Comparison of ENCODE assay signal across 11 mouse cellular contexts in the genomic region with DNA sequence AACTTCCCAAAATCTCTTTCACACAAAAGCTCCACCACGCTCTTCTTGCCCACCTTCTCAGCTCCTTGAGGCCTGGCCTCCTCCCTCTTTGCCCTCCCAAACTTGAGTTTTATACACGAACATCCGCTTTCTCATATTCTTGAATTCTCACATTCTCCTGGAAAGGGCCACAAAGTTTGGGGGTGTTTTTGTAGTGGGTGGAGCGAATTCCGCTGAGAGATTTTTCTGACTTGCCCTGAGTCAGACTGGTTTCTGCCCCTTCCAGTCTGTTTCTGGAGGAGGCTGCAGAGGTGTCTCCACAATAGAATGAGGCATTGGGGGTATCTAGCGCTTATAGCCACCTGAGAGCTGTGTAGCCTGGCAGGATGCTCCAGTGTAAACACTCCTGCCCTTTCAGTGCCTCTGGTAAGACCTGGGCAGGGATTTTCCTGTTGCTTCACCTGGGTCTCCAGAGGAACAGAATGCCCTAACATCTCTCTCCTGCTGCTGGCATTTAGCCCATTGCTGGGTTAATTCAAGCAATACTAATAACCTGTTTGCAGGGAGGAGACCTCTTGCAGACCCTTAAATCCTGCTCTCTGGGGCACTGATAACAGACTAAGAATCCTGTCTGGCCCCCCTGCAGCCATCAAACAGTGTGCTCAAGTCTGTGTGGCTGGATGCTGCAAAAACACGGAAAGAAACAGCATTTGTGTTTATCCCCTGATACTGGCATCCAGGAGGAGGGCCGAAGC. TPM values are rescaled to one million over a fixed set of nuclear protein-coding genes. Genes with fewer than 3 reads are reported as not detected.
DNase-seq lines count a peak whose midpoint lies in the region; ATAC-seq and TF ChIP-seq lines count a peak whose summit lies in the region.
"Had no signal": no experiment of that assay in that cellular context is flagged by ENCODE, and none has a peak within 500 bp of the region (broad histone marks: within the 10 kb centered on the region; RNA-seq: fewer than 3 reads in every experiment).

No protein-coding gene starts in this region.

- no peak overlapping the region for H3K9ac ChIP-seq in heart, embryonic 11.5 days (ENCODE audit: low read depth, low read length)
- H3K9ac ChIP-seq in forebrain, embryonic 12.5 days = peak overlapping the region; percentile 49
- H3K9ac ChIP-seq in limb, embryonic 14.5 days (ENCODE audit: low read depth, low read length, severe bottlenecking) = 0 out of 2 replicates have a peak overlapping the region, but pooled peaks have one; percentile 35
- H3K9ac ChIP-seq: liver, embryonic 15.5 days had no signal

- 57% methylated on average over 8 of the region's 8 CpGs for WGBS in heart, embryonic 11.5 days (ENCODE audit: insufficient replicate concordance)
- 36% methylated on average over 8 of the region's 8 CpGs for WGBS in forebrain, embryonic 12.5 days
- WGBS in limb, embryonic 14.5 days = 70% methylated on average over 8 of the region's 8 CpGs

- no peaks in the 10 kb centered on the region for H3K36me3 ChIP-seq in heart, embryonic 11.5 days (ENCODE audit: control insufficient read depth, insufficient read depth, low read length)
- no peaks in the 10 kb centered on the region for H3K36me3 ChIP-seq in E14TG2a.4 (ENCODE audit: insufficient read depth, low read length)
- no peaks in the 10 kb centered on the region for H3K36me3 ChIP-seq in forebrain, embryonic 12.5 days (replicated peaks)
- H3K36me3 ChIP-seq in limb, embryonic 14.5 days (ENCODE audit: control insufficient read depth, insufficient read depth, low read length) = no peaks in the 10 kb centered on the region
- H3K36me3 ChIP-seq: liver, embryonic 15.5 days had no signal

- no peak for TF ChIP-seq CTCF in E14TG2a.4 (conservative IDR thresholded peaks at IDR 0.05; ENCODE audit: low read length)

- H3K4me2 ChIP-seq in heart, embryonic 11.5 days = peak overlapping the region; percentile 62
- peak overlapping the region; percentile 50 for H3K4me2 ChIP-seq in forebrain, embryonic 12.5 days
- peak overlapping the region; percentile 35; the same call in 1 of the 2 replicates for H3K4me2 ChIP-seq in limb, embryonic 14.5 days (replicated peaks; ENCODE audit: low read depth, low read length, severe bottlenecking)
- H3K4me2 ChIP-seq: liver, embryonic 15.5 days had no signal

- H3K27ac ChIP-seq in heart, embryonic 11.5 days (ENCODE audit: low read depth, low read length) = no peak overlapping the region
- peak overlapping the region; percentile 97 for H3K27ac ChIP-seq in forebrain, embryonic 12.5 days
- H3K27ac ChIP-seq in limb, embryonic 14.5 days (replicated peaks; ENCODE audit: low read depth, low read length) = no peak overlapping the region
- H3K27ac ChIP-seq: liver, embryonic 15.5 days had no signal

- H3K9me3 ChIP-seq in heart, embryonic 11.5 days (replicated peaks; ENCODE audit: control insufficient read depth, low read length) = no peaks in the 10 kb centered on the region
- H3K9me3 ChIP-seq in E14TG2a.4 (ENCODE audit: low read length) = no peaks in the 10 kb centered on the region
- no peaks in the 10 kb centered on the region for H3K9me3 ChIP-seq in forebrain, embryonic 12.5 days
- no peaks in the 10 kb centered on the region for H3K9me3 ChIP-seq in limb, embryonic 14.5 days (ENCODE audit: control insufficient read depth, low read length)
- H3K9me3 ChIP-seq: liver, embryonic 15.5 days had no signal

- intact Hi-C loops in heart, postnatal 36 days (cut with DNase I) = no loop called here

- no peak for DNase-seq in heart, postnatal 36 days
- DNase-seq in limb, embryonic 14.5 days (ENCODE audit: low spot score) = no peak
- DNase-seq in retina, postnatal 1 day = no peak
- no peak for DNase-seq in cerebellum, adult 18-20 months
- DNase-seq in natural killer cell, adult 2 months (ENCODE audit: low spot score in 2 of 2) = no peak
- DNase-seq: B cell, adult 2 months; kidney, postnatal 36 days had no signal

- peaks cover 11% of the 10 kb centered on the region for H3K4me1 ChIP-seq in heart, embryonic 11.5 days (ENCODE audit: control insufficient read depth, insufficient read depth, low read length)
- H3K4me1 ChIP-seq in E14TG2a.4 (replicated peaks; ENCODE audit: low read depth, low read length) = peaks cover 83% of the 10 kb centered on the region
- H3K4me1 ChIP-seq in forebrain, embryonic 12.5 days = peaks cover 97% of the 10 kb centered on the region
- H3K4me1 ChIP-seq in limb, embryonic 14.5 days (ENCODE audit: control insufficient read depth, insufficient read depth, low read length) = peaks cover 29% of the 10 kb centered on the region
- H3K4me1 ChIP-seq: liver, embryonic 15.5 days had no signal

- peak overlapping the region; percentile 30; the same call in 1 of the 2 replicates for H3K4me3 ChIP-seq in heart, embryonic 11.5 days (ENCODE audit: low read depth, low read length)
- H3K4me3 ChIP-seq in E14TG2a.4 (replicated peaks; ENCODE audit: low read length) = peak overlapping the region; percentile 79
- peak overlapping the region; percentile 11 for H3K4me3 ChIP-seq in forebrain, embryonic 12.5 days (replicated peaks)
- H3K4me3 ChIP-seq in limb, embryonic 14.5 days (replicated peaks; ENCODE audit: low read length) = no peak overlapping the region
- H3K4me3 ChIP-seq: liver, embryonic 15.5 days had no signal

- TF ChIP-seq POLR2A in limb, embryonic 14.5 days (IDR thresholded peaks at IDR 0.05; ENCODE audit: borderline replicate concordance, extremely low read depth, insufficient read depth, insufficient read length) = no peak

- peaks cover 19% of the 10 kb centered on the region for H3K27me3 ChIP-seq in heart, embryonic 11.5 days (ENCODE audit: control insufficient read depth, insufficient read depth, low read length)
- peaks cover 7% of the 10 kb centered on the region for H3K27me3 ChIP-seq in E14TG2a.4 (ENCODE audit: insufficient read depth, low read length)
- no peaks in the 10 kb centered on the region for H3K27me3 ChIP-seq in forebrain, embryonic 12.5 days
- no peaks in the 10 kb centered on the region for H3K27me3 ChIP-seq in limb, embryonic 14.5 days (ENCODE audit: control insufficient read depth, insufficient read depth, low read length)

- no peak for ATAC-seq in heart, embryonic 11.5 days (replicated peaks; ENCODE audit: insufficient number of reproducible peaks, low FRiP score, low TSS enrichment)
- peak; percentile 1; the same call in 1 of the 2 replicates for ATAC-seq in forebrain, embryonic 12.5 days (ENCODE audit: low FRiP score)
- ATAC-seq in limb, embryonic 14.5 days (ENCODE audit: low FRiP score, low read depth) = no peak

RNA-seq across cellular contexts. Expression of gene Sema5b, which starts 46.3 kb away (rescaled TPM):
- polyA plus RNA-seq in heart, embryonic 11.5 days (2014; fragmentation: Nextera tagmentation; extraction: Ambion mirVana) = 2.6 and 2.9 TPM in 2 replicates
- total RNA-seq in heart, postnatal 36 days (2021) = 1 to 10 TPM in 1 of 2 experiments, under 1 TPM in 1; 0.83 to 1.7 TPM
- polyA plus RNA-seq in forebrain, embryonic 12.5 days (2016; fragmentation: Nextera tagmentation; extraction: Ambion mirVana) = 55.7 and 59.5 TPM in 2 replicates
- polyA plus RNA-seq in limb, embryonic 14.5 days (2012; rRNA removed) = 17.4 and 19.5 TPM in 2 replicates
- polyA plus RNA-seq in limb, embryonic 14.5 days (2014; fragmentation: Nextera tagmentation; extraction: Ambion mirVana) = 4.2 and 5.4 TPM in 2 replicates
